Comparison of ENCODE assay signal across 14 mouse cellular contexts in genomic region chr10:118122441-118123162, GRCm38 (mm10). TPM values are rescaled to one million over a fixed set of nuclear protein-coding genes. Genes with fewer than 3 reads are reported as not detected.
DNase-seq lines count a peak whose midpoint lies in the region; ATAC-seq and TF ChIP-seq lines count a peak whose summit lies in the region.
"Had no signal": no experiment of that assay in that cellular context is flagged by ENCODE, and none has a peak within 500 bp of the region (broad histone marks: within the 10 kb centered on the region; RNA-seq: fewer than 3 reads in every experiment).

No protein-coding gene starts in this region.

- no peak for TF ChIP-seq CTCF in lung, postnatal 0 days (IDR thresholded peaks at IDR 0.05)

- no peaks in the 10 kb centered on the region for H3K4me1 ChIP-seq in lung, postnatal 0 days (ENCODE audit: insufficient read depth, low read depth, low read length)
- H3K4me1 ChIP-seq: liver, embryonic 12.5 days had no signal

- H3K27ac ChIP-seq in lung, postnatal 0 days (ENCODE audit: low read length) = no peak overlapping the region
- H3K27ac ChIP-seq: heart, embryonic 13.5 days; kidney, postnatal 0 days; liver, embryonic 12.5 days had no signal

- 86% methylated on average over 11 of the region's 11 CpGs for WGBS in lung, postnatal 0 days

- no peaks in the 10 kb centered on the region for H3K9me3 ChIP-seq in lung, postnatal 0 days (ENCODE audit: low read length)
- H3K9me3 ChIP-seq: heart, embryonic 13.5 days; liver, embryonic 12.5 days had no signal

- ATAC-seq in lung, postnatal 0 days = peak; percentile 30; the same call in 1 of the 2 replicates
- ATAC-seq in granulocyte monocyte progenitor cell, adult 5-6 weeks (replicated peaks; ENCODE audit: poor library complexity, severe bottlenecking) = peak; percentile 24
- no peak for ATAC-seq in megakaryocyte progenitor cell, adult 5-6 weeks (replicated peaks; ENCODE audit: poor library complexity)
- ATAC-seq: liver, embryonic 12.5 days had no signal

- H3K9ac ChIP-seq in lung, postnatal 0 days (replicated peaks; ENCODE audit: low read depth) = no peak overlapping the region
- H3K9ac ChIP-seq: liver, embryonic 12.5 days had no signal

- no peak overlapping the region for H3K4me3 ChIP-seq in lung, postnatal 0 days (ENCODE audit: low read depth, low read length)
- H3K4me3 ChIP-seq: erythroblast, embryonic 14.5 days; heart, embryonic 13.5 days; liver, embryonic 12.5 days had no signal

- no peaks in the 10 kb centered on the region for H3K27me3 ChIP-seq in lung, postnatal 0 days (replicated peaks; ENCODE audit: insufficient read depth, low read length)
- H3K27me3 ChIP-seq: liver, embryonic 12.5 days had no signal

- no peak for TF ChIP-seq EP300 in lung, postnatal 0 days (IDR thresholded peaks at IDR 0.05)

- no peak overlapping the region for H3K4me2 ChIP-seq in lung, postnatal 0 days (replicated peaks; ENCODE audit: low read depth, low read length)
- H3K4me2 ChIP-seq: liver, embryonic 12.5 days had no signal

- DNase-seq in heart, adult 11 months = peak; percentile 89
- DNase-seq in heart, postnatal 4 days = no peak
- no peak for DNase-seq in lung, postnatal 0 days (ENCODE audit: low spot score)
- no peak for DNase-seq in lung, postnatal 14 days
- peak; percentile 28 for DNase-seq in NIH3T3 (ENCODE audit: low read depth)
- DNase-seq: adrenal gland, adult 8-10 months; gastrocnemius, postnatal 14 days; lung, postnatal 10 days had no signal

- H3K36me3 ChIP-seq in lung, postnatal 0 days (ENCODE audit: insufficient read depth, low read length) = no peaks in the 10 kb centered on the region
- H3K36me3 ChIP-seq: heart, embryonic 13.5 days; liver, embryonic 12.5 days had no signal

RNA-seq across cellular contexts. Expression of gene Mdm1, which starts 19.0 kb away (rescaled TPM):
- 10 to 100 TPM in 1 of 2 experiments, 1 to 10 TPM in 1; 9.6 to 13.1 TPM for total RNA-seq in heart, postnatal 4 days (2021)
- polyA plus RNA-seq in lung, postnatal 0 days (2015; fragmentation: Nextera tagmentation; extraction: Ambion mirVana) = 13.6 and 16.4 TPM in 2 replicates
- total RNA-seq in granulocyte monocyte progenitor cell, adult 5-6 weeks (2014; fragmentation: Nextera tagmentation) = 11.8 and 13.8 TPM in 2 replicates
- 33.8 and 47.5 TPM in 2 replicates for total RNA-seq in granulocyte monocyte progenitor cell, adult 5-6 weeks (2017)
- total RNA-seq in megakaryocyte progenitor cell, adult 5-6 weeks (2015) = 10.2 and 13.4 TPM in 2 replicates
- total RNA-seq in megakaryocyte progenitor cell, adult 5-6 weeks (2017) = 35.6 and 35.9 TPM in 2 replicates

Comparison
In these comparisons a context has a peak if more than half of its experiments do, and no peak if none do; other contexts are left out.
1. DNase-seq: peak in heart, adult 11 months (single experiment) and NIH3T3 (single experiment); none in heart, postnatal 4 days (single experiment), lung, postnatal 0 days (single experiment) and lung, postnatal 14 days (single experiment).